Mouse (Mus musculus) ovary, adult 18-20 months (tissue): ENCODE results near the gene 4930562C15Rik.

Experiments
- DNase-seq: peaks from one replicate; pipeline ENCODE4 v3.0.0; 2022; ENCODE audit warnings: low spot score, mixed read lengths

4930562C15Rik gene

GRCm38 (mm10) chr16:4892171-4892570 lies 57.0 kb downstream of the 4930562C15Rik start:
- DNase-seq: no peak

- no peak for DNase-seq
Observed at GRCm38 (mm10) chr16:4894201-4894908, 59.1 kb downstream of the 4930562C15Rik start.

- no peak for DNase-seq
Observed at GRCm38 (mm10) chr16:4896249-4897027, 61.2 kb downstream of the 4930562C15Rik start.

GRCm38 (mm10) chr16:4897146-4897730 lies 62.0 kb downstream of the 4930562C15Rik start:
- no peak for DNase-seq

GRCm38 (mm10) chr16:4898881-4899280 lies 63.7 kb downstream of the 4930562C15Rik start:
- DNase-seq: no peak

- DNase-seq: no peak
Observed at GRCm38 (mm10) chr16:4899711-4900110, 64.5 kb downstream of the 4930562C15Rik start.

- no peak for DNase-seq
Observed at GRCm38 (mm10) chr16:4901167-4901566, 66.0 kb downstream of the 4930562C15Rik start.

- no peak for DNase-seq
Observed at GRCm38 (mm10) chr16:4902390-4902789, 67.2 kb downstream of the 4930562C15Rik start.

GRCm38 (mm10) chr16:4903491-4904102 lies 68.4 kb downstream of the 4930562C15Rik start:
- no peak for DNase-seq

- DNase-seq: no peak
Observed at GRCm38 (mm10) chr16:4904878-4905277, 69.7 kb downstream of the 4930562C15Rik start.

- DNase-seq: no peak
Observed at GRCm38 (mm10) chr16:4905591-4905990, 70.4 kb downstream of the 4930562C15Rik start.

GRCm38 (mm10) chr16:4906559-4906958 lies 71.3 kb downstream of the 4930562C15Rik start:
- DNase-seq: no peak

GRCm38 (mm10) chr16:4907386-4907785 lies 72.2 kb downstream of the 4930562C15Rik start:
- DNase-seq: no peak

- no peak for DNase-seq
Observed at GRCm38 (mm10) chr16:4907972-4908371, 72.8 kb downstream of the 4930562C15Rik start.

GRCm38 (mm10) chr16:4909745-4910144 lies 74.5 kb downstream of the 4930562C15Rik start:
- no peak for DNase-seq

- no peak for DNase-seq
Observed at GRCm38 (mm10) chr16:4910758-4911157, 75.5 kb downstream of the 4930562C15Rik start.

- DNase-seq: no peak
Observed at GRCm38 (mm10) chr16:4912074-4912648, 76.9 kb downstream of the 4930562C15Rik start.

GRCm38 (mm10) chr16:4912907-4913782 lies 77.9 kb downstream of the 4930562C15Rik start:
- no peak for DNase-seq

GRCm38 (mm10) chr16:4913783-4914735 lies 78.8 kb downstream of the 4930562C15Rik start:
- peak; percentile 52 for DNase-seq

- DNase-seq: no peak
Observed at GRCm38 (mm10) chr16:4915931-4916330, 80.7 kb downstream of the 4930562C15Rik start.
